Mouse (Mus musculus) layer of hippocampus, adult 11-12 months (tissue): ENCODE results near the gene Cacna2d3.

ENCODE experiments used
- DNase-seq: peaks from one replicate; pipeline ENCODE4 v3.0.0; 2022; ENCODE audit warnings: low spot score

Gene Cacna2d3

GRCm38 (mm10) chr14:29061491-29061890 is 660.2 kb downstream of the Cacna2d3 start:
- no peak for DNase-seq

- DNase-seq, result peak; percentile 18
These were observed 661.0 kb downstream of the Cacna2d3 start for GRCm38 (mm10) chr14:29060679-29061078.

GRCm38 (mm10) chr14:29051951-29052835 is 669.5 kb downstream of the Cacna2d3 start:
- DNase-seq, result no peak

- no peak for DNase-seq
These were observed 679.3 kb downstream of the Cacna2d3 start for GRCm38 (mm10) chr14:29042355-29042754.

- no peak for DNase-seq
These were observed 680.2 kb downstream of the Cacna2d3 start for GRCm38 (mm10) chr14:29041498-29041897.

GRCm38 (mm10) chr14:29040606-29041364 is 680.9 kb downstream of the Cacna2d3 start:
- DNase-seq, result peak; percentile 26

GRCm38 (mm10) chr14:29038246-29038645 is 683.4 kb downstream of the Cacna2d3 start:
- no peak for DNase-seq

- DNase-seq, result no peak
These were observed 689.7 kb downstream of the Cacna2d3 start for GRCm38 (mm10) chr14:29031858-29032395.

- no peak for DNase-seq
These were observed 691.1 kb downstream of the Cacna2d3 start for GRCm38 (mm10) chr14:29030519-29030918.

GRCm38 (mm10) chr14:29029896-29030420 is 691.7 kb downstream of the Cacna2d3 start:
- DNase-seq, result no peak

- DNase-seq, result no peak
These were observed 692.6 kb downstream of the Cacna2d3 start for GRCm38 (mm10) chr14:29029107-29029469.

GRCm38 (mm10) chr14:29028391-29029106 is 693.1 kb downstream of the Cacna2d3 start:
- DNase-seq, result no peak

- DNase-seq, result no peak
These were observed 694.4 kb downstream of the Cacna2d3 start for GRCm38 (mm10) chr14:29027276-29027675.

GRCm38 (mm10) chr14:29025335-29025734 is 696.3 kb downstream of the Cacna2d3 start:
- no peak for DNase-seq

- DNase-seq, result no peak
These were observed 698.4 kb downstream of the Cacna2d3 start for GRCm38 (mm10) chr14:29023246-29023645.

GRCm38 (mm10) chr14:29021295-29021694 is 700.4 kb downstream of the Cacna2d3 start:
- DNase-seq, result no peak

GRCm38 (mm10) chr14:29018316-29019000 is 703.2 kb downstream of the Cacna2d3 start:
- DNase-seq, result no peak

- DNase-seq, result no peak
These were observed 703.8 kb downstream of the Cacna2d3 start, which contains the start of gene Lrtm1 for GRCm38 (mm10) chr14:29017883-29018282. Lrtm1 (plus strand) TSS chr14:29018208.

GRCm38 (mm10) chr14:29015896-29016295 is 705.8 kb downstream of the Cacna2d3 start:
- DNase-seq, result no peak

- no peak for DNase-seq
These were observed 707.0 kb downstream of the Cacna2d3 start for GRCm38 (mm10) chr14:29014680-29015079.

GRCm38 (mm10) chr14:29013161-29013560 is 708.5 kb downstream of the Cacna2d3 start:
- DNase-seq, result peak; percentile 44
